Mouse (Mus musculus) erythroblast, embryonic 14.5 days (primary cell): ENCODE results near the gene Gapvd1.

ENCODE experiments used
- GATA1 ChIP-seq: IDR thresholded peaks from 2 replicates; pipeline ENCODE4 v1.6.1; 2012; ENCODE audit warnings: low read length, inconsistent platforms, mixed read lengths
- TAL1 ChIP-seq: IDR thresholded peaks from 3 replicates; pipeline ENCODE4 v1.6.1; 2012; ENCODE audit warnings: low read length, inconsistent platforms, mixed read lengths

DNA sequence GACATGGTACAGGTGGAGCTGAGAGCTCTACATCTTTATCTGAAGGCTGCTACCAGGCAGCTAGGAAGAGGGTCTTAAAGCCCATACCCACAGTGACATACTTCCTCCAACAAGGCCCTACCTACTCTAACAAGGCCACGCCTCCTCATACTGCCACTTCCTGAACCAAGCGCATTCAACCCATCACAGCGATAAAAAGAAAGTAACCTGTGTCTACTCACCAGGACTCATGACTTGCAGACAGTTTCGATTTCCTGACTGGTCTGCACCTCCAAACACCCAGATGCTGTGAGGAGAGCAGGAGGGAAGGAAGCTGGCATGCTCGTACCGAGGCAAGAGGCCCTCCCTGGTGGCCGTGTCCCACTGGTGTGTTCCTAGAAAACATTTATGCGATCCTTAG, 35.2 kb upstream of the Gapvd1 start:
- TF ChIP-seq TAL1: no peak
- TF ChIP-seq GATA1: no peak
